Mouse (Mus musculus) layer of hippocampus, adult 9-11 months (tissue): ENCODE data around the gene Vmn2r19.
"Not testable (repeated sequence)": the region's sequence is repeated elsewhere in the genome, so short reads cannot be mapped to it uniquely, and the experiment has no call there.

Experiments
- DNase-seq: peaks from one replicate; pipeline ENCODE4 v3.0.0; 2022

Vmn2r19 gene

DNA sequence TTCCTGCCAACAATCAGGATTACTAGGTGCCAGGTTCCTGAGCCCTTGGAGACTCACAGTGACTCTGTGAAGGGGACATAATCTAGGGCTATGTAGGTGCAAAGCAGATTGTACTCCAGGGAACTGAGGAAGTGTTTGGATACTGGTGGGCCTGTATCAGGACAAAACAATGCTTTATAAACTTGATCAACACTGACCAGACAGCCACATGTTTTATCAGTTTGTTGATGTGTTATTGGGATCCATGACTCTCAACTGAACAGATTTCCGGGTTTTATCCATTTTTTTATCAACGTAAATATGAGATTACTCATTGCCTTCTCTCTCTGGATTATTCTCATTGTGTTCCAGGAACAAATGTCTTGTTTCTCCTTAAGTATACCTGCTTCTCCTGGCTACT lies at the start of gene Vmn2r19:
Vmn2r19 (plus strand) TSS at position 301 of the 400 bp plus-strand sequence.
- DNase-seq = no peak

GRCm38 (mm10) chr6:123258946-123259345 lies 49.2 kb upstream of the Vmn2r19 start:
- DNase-seq = no peak

DNA sequence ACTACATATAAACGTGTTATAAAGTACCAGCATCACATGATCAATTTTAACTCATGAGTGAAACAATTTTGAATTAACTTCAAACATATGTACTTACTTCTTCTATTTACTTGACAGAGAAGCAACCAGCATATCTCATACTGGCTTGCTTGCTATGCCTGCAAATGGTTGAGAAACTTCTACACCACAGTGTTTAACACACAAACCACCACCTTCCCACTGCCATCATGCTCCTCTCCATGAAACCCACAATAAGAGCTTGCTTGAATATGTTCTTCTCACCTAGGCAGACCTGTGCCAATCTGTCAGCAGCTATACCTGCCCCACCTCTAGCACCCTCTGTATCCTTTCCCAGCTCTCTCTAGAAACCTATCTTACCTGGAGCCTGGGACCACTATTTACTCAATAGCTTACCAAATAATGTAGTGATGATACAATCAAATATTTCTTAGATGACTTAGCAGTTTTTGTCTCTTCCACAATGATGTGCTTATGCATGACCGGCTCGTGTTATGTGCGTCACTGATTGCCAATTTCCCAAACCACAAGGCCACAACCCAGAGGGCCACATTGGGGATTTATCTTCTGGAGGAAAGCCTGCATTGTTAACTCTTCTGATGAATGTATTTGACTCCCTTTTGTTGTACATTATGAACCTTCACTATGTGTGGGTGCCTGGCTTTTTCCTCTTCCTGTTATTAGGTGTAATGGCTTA lies 48.1 kb upstream of the Vmn2r19 start:
- no peak for DNase-seq

DNA sequence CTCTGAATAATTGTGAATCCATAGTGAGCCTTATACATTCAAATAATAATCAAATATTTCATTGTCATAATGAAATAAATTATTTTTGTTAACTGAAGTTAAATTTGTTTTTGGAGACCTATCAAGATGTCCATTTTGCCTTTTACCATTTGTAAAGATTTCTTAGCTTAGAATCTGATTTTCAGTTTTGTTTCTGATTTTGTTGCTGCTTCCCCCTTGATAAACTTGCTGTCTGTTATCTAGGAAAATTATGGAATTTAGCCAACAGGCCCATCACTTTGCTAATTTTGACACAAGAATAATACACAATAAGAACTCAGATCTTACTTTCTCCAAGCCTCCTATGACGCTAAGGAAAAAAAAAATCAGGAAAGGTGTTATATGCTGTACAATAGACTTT lies 47.3 kb upstream of the Vmn2r19 start:
- DNase-seq = no peak

DNA sequence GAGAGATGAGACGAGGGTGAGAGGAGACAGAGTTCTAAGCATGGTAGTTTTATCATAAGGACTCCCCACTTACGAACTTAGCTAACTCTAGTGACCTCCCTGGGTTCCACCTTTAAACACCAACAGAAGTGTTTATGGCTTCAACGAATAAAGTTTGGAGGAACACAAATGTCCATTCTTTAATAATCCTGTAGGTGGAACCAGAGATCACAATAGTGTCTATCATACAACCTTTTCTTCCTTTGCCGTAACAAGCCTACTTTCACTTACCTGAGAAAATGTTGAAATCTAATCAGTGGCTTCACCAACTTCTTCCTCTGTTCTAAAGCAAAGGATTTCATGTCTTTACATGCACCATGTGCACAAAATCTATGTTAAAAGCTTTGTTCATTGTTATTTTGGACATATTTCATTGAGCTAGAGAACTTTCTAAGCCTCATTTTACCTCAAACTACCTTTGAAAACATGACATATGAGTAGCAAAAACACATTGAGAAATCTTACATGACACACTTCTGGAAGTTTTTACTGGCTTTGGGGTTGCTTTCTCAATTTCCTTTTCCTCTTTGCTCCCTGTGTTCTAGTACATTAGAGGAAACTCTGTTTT lies 46.5 kb upstream of the Vmn2r19 start, which contains the start of gene Clec4d:
Clec4d (plus strand) TSS at position 557 of the 607 bp plus-strand sequence.
- no peak for DNase-seq

GRCm38 (mm10) chr6:123264194-123264593 lies 43.9 kb upstream of the Vmn2r19 start:
- DNase-seq = no peak

GRCm38 (mm10) chr6:123265809-123266208 lies 42.3 kb upstream of the Vmn2r19 start:
- DNase-seq = no peak

- DNase-seq = no peak
These were observed 41.2 kb upstream of the Vmn2r19 start for GRCm38 (mm10) chr6:123266945-123267344.

DNA sequence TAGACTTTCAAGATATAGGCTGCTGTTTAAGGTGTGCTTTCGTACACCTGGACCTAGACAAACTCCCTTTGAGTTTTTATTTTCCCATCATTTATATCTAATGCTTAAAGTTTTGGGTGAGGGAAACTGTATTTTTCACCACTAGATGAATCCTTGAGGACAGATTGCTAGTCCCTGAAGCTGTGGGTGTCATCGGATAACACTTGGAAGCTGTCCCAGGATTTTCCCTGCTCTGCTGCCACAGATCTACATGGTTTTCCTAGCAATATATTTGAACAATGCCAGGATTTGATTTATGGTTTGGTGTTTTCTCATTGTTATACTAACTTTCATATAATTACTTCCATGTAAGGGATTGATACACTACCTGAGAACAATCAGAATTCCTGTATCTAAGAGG lies 28.7 kb upstream of the Vmn2r19 start:
- DNase-seq = peak; percentile 12

DNA sequence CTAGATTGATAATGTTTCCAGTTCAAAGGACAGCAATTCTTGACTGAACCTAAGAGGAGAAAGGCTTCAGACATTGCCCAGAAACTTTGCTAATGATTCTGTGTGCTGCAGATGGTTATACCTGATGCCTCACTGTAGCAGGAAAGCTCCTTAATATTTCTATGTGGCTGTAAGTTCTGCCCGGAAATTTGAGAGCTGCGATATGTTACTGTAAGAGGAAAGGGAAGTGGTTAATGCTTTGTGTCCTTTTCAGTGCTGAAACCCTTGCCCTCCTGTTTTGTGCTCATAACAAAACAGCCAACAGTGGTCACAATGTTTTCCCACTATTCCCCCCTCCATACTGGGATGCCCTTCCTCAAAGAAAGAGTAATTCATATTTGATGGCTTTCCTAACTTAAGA lies 21.8 kb upstream of the Vmn2r19 start:
- DNase-seq = no peak

DNA sequence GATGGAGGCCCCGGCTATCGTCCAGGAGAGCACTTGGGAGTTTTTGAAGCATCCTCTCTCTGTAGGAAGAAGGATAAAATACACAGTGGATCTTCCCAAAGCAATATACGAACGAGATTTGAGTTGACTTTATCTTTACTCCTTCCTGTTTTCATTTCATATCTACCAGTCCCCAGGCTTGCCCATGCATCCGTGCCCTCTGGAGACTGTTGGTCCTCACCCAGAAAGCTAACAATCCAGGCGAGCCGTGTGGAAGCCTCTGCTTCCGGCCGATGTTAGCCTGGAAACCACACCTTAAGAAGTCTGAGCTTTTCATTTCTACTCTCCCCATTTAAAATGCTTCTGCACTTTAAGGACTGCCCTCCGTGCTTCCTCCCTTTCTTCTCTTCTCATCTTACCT lies 19.2 kb upstream of the Vmn2r19 start:
- no peak for DNase-seq

DNA sequence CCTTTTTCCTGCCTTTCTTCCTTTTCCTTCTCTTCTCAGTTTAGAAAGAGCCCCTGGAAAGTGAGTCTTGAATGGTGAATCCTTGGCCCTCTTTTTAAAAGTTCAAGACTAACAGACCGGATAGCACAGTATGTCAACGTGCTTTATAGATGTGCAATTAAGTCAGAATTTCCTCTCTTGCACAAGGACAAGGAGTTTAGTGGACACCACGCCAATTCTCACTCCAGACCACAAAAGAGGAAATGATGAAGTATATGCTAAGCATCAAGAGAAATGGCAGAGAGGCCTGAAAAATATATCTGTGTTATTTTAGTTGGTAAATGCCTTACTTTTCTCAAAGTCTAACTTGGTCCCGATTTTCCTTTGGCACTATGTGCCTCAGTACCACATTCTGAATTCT lies 18.4 kb upstream of the Vmn2r19 start, which contains the start of gene Clec4e:
Clec4e (minus strand) TSS at position 118 of the 400 bp plus-strand sequence.
- DNase-seq = no peak

- no peak for DNase-seq
These were observed 15.3 kb upstream of the Vmn2r19 start for GRCm38 (mm10) chr6:123292751-123293400.

DNA sequence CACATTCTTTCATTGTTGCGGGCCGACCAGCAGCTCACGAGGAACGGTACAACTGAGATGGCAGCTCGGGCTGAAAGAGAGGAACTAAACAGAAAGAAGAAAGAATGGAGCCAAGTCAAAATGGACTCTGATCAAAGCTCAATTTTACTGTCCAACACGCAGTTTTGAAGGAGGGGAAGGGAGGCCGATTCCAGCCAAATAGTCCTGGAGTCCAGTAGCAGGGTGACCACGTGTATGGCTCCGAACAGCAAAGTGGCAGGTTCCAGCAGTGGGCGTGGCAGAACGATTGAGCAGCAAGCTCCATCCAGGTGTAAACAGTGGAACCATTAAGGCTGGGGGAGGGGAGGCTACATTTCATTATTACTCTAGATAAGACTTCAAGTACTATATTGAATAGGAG lies 14.6 kb upstream of the Vmn2r19 start:
- not testable (repeated sequence) for DNase-seq

GRCm38 (mm10) chr6:123296687-123297086 lies 11.4 kb upstream of the Vmn2r19 start:
- no peak for DNase-seq

GRCm38 (mm10) chr6:123306315-123306714 lies 1.8 kb upstream of the Vmn2r19 start:
- DNase-seq = not testable (repeated sequence)

DNA sequence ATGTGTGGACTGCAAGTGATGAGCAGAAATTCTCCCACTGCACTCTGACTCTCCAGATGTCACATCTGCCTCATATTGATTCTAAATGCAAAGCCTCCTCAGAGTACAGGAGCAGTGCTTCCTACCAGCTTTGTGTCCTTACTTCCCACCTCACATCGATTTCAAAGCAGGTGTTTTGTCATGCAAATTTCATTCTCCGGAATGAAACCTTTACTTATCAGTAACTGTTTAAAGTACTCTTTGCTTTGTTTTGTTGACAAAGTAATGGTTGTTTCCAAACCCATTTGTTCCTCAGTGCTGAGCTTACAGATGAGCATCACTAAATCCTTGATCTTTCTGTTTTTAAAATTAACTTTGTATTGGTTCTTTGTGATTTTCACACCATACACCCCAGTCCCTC lies 24.4 kb downstream of the Vmn2r19 start:
- no peak for DNase-seq

- no peak for DNase-seq
These were observed 32.0 kb downstream of the Vmn2r19 start for GRCm38 (mm10) chr6:123340093-123340492.

DNA sequence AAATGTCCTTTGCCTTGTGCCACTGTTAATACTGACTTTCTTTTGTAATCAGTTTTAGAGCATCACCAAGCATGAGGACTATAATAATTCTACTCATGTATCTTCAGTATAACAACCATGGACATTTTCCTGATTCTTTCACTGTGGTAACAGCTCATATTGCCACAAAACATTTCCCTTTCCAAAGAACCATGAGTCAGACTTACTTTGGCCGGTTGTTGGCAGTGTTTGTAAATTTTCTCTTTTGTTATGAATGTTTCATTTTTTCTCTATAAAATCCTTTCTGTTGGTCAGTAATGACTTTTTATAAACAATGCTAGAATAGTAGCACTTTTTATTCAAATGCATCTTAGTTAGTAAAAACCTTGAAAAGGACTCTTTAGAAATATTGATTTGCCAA lies 38.0 kb downstream of the Vmn2r19 start:
- no peak for DNase-seq
